Mouse (Mus musculus) layer of hippocampus, adult 2 months (tissue): ENCODE data around the gene 1700001J03Rik. TPM values are rescaled to one million over a fixed set of nuclear protein-coding genes. Genes with fewer than 3 reads are reported as not detected.
"Not testable (repeated sequence)": the region's sequence is repeated elsewhere in the genome, so short reads cannot be mapped to it uniquely, and the experiment has no call there.

ENCODE experiments used
- DNase-seq, 2 experiments: peaks; one replicate each; pipeline ENCODE4 v3.0.0; 2022; ENCODE audit warnings: low spot score in 2 of 2
- H3K27ac ChIP-seq: fragments of 200-600 bp; 2 replicates; pipeline ENCODE4 v1.8.1; 2022
- H3K4me3 ChIP-seq: fragments of 200-600 bp; 2 replicates; pipeline ENCODE4 v1.8.1; 2022; ENCODE audit warnings: mild to moderate bottlenecking
- CTCF ChIP-seq: fragments of 200-600 bp; conservative IDR thresholded peaks from 2 replicates; pipeline ENCODE4 v1.8.1; 2022; ENCODE audit warnings: antibody characterized with exemption, mild to moderate bottlenecking, moderate library complexity
- total RNA-seq, 2 experiments: library from RNA; stranded (reverse); gene quantifications; 2 replicates each; pipeline ENCODE4 v1.2.3; 2021

Gene 1700001J03Rik
- total RNA-seq, 2 experiments from 2014 or later, result 1.2 to 1.6 TPM

- no peak overlapping the region for H3K27ac ChIP-seq
- no peak for TF ChIP-seq CTCF
- no peak overlapping the region for H3K4me3 ChIP-seq
- DNase-seq, result no peak
Observed at GRCm38 (mm10) chr5:146205537-146205936, 20.4 kb upstream of the 1700001J03Rik start.

- 0 out of 2 replicates have a peak, but pooled peaks have one; percentile 9 for TF ChIP-seq CTCF
- DNase-seq, result no peak
Observed at GRCm38 (mm10) chr5:146203921-146204320, 18.8 kb upstream of the 1700001J03Rik start.

GRCm38 (mm10) chr5:146200580-146200979, 15.5 kb upstream of the 1700001J03Rik start:
- Histone ChIP-seq H3K27ac (no peak overlapping the region), H3K4me3 (no peak overlapping the region)
- no peak for DNase-seq
- peak; percentile 60 for TF ChIP-seq CTCF

More at GRCm38 (mm10) chr5:146203921-146204320, 18.8 kb upstream of the 1700001J03Rik start:
- Histone ChIP-seq H3K27ac (no peak overlapping the region), H3K4me3 (no peak overlapping the region)

- no peak for DNase-seq
- Histone ChIP-seq H3K27ac (no peak overlapping the region), H3K4me3 (no peak overlapping the region)
- peak; percentile 19; the same call in 1 of the 2 replicates for TF ChIP-seq CTCF
Observed at GRCm38 (mm10) chr5:146199540-146199939, 14.4 kb upstream of the 1700001J03Rik start.

- no peak for DNase-seq
- no peak overlapping the region for H3K27ac ChIP-seq
- no peak for TF ChIP-seq CTCF
- H3K4me3 ChIP-seq, result no peak overlapping the region
Observed at GRCm38 (mm10) chr5:146199073-146199472, 14.0 kb upstream of the 1700001J03Rik start.

- TF ChIP-seq CTCF, result no peak
- H3K27ac ChIP-seq, result no peak overlapping the region
- no peak overlapping the region for H3K4me3 ChIP-seq
- DNase-seq, result no peak
Observed at GRCm38 (mm10) chr5:146193360-146193759, 8.3 kb upstream of the 1700001J03Rik start.

- Histone ChIP-seq H3K4me3 (no peak overlapping the region), H3K27ac (no peak overlapping the region)
- no peak for DNase-seq
- TF ChIP-seq CTCF, result no peak
Observed at GRCm38 (mm10) chr5:146190501-146191269, 5.6 kb upstream of the 1700001J03Rik start.

GRCm38 (mm10) chr5:146190093-146190492, 5.0 kb upstream of the 1700001J03Rik start:
- DNase-seq, result no peak
- Histone ChIP-seq H3K27ac (no peak overlapping the region), H3K4me3 (no peak overlapping the region)
- TF ChIP-seq CTCF, result no peak

- DNase-seq, result no peak
- no peak for TF ChIP-seq CTCF
- H3K27ac ChIP-seq, result no peak overlapping the region
- H3K4me3 ChIP-seq, result no peak overlapping the region
Observed at GRCm38 (mm10) chr5:146188712-146189111, 3.6 kb upstream of the 1700001J03Rik start.

GRCm38 (mm10) chr5:146188144-146188543, 3.0 kb upstream of the 1700001J03Rik start:
- no peak overlapping the region for H3K27ac ChIP-seq
- no peak for DNase-seq
- TF ChIP-seq CTCF, result peak; percentile 27; the same call in 1 of the 2 replicates
- H3K4me3 ChIP-seq, result no peak overlapping the region

- TF ChIP-seq CTCF, result peak; percentile 82
- DNase-seq, result peak; percentile 50 to 77
Observed at GRCm38 (mm10) chr5:146187441-146187840, 2.3 kb upstream of the 1700001J03Rik start.

GRCm38 (mm10) chr5:146172744-146173143, 12.4 kb downstream of the 1700001J03Rik start:
- not testable (repeated sequence) for H3K27ac ChIP-seq, DNase-seq, H3K4me3 ChIP-seq
- TF ChIP-seq CTCF, result peak; percentile 59

More at GRCm38 (mm10) chr5:146187441-146187840, 2.3 kb upstream of the 1700001J03Rik start:
- H3K4me3 ChIP-seq, H3K27ac ChIP-seq: not testable (repeated sequence)

GRCm38 (mm10) chr5:146170621-146171020, 14.5 kb downstream of the 1700001J03Rik start, which contains the start of gene Gm6309:
Gene Gm6309 (minus strand): TSS chr5:146170721.
- not testable (repeated sequence) for H3K4me3 ChIP-seq, H3K27ac ChIP-seq, DNase-seq

GRCm38 (mm10) chr5:146160439-146160838, 24.7 kb downstream of the 1700001J03Rik start, which contains the start of gene Gm5565:
Gene Gm5565 (minus strand): TSS chr5:146160539.
- not testable (repeated sequence) for DNase-seq, H3K27ac ChIP-seq, H3K4me3 ChIP-seq

GRCm38 (mm10) chr5:146158326-146158725, 26.8 kb downstream of the 1700001J03Rik start:
- not testable (repeated sequence) for DNase-seq, H3K27ac ChIP-seq, H3K4me3 ChIP-seq
